Mouse (Mus musculus) kidney, embryonic 15.5 days (tissue): ENCODE measurements around the gene Dynlt1c. TPM values are rescaled to one million over a fixed set of nuclear protein-coding genes. Genes with fewer than 3 reads are reported as not detected.
"Not testable (repeated sequence)": the region's sequence is repeated elsewhere in the genome, so short reads cannot be mapped to it uniquely, and the experiment has no call there.

Experiments used
- ATAC-seq: fragments of 200-750 bp; cut with Nextera tagmentation; replicated peaks from 2 replicates; pipeline ENCODE4 v1.8.0; 2017; ENCODE audit warnings: moderate TSS enrichment; ENCODE audit not compliant: low FRiP score
- H3K27ac ChIP-seq: fragments of 300-500 bp; sonication (generic); 2 replicates; pipeline ENCODE4 v1.5.1; 2015; ENCODE audit warnings: mild to moderate bottlenecking, inconsistent platforms
- H3K27me3 ChIP-seq: fragments of 300-500 bp; sonication (generic); 2 replicates; pipeline ENCODE4 v1.6.1; 2015; ENCODE audit warnings: inconsistent platforms
- H3K36me3 ChIP-seq: fragments of 300-500 bp; sonication (generic); 2 replicates; pipeline ENCODE4 v1.6.1; 2015; ENCODE audit warnings: inconsistent platforms
- H3K4me1 ChIP-seq: fragments of 300-500 bp; sonication (generic); 2 replicates; pipeline ENCODE4 v1.6.1; 2015; ENCODE audit warnings: inconsistent platforms
- H3K4me2 ChIP-seq: fragments of 300-500 bp; sonication (generic); 2 replicates; pipeline ENCODE4 v1.6.1; 2015; ENCODE audit warnings: moderate library complexity, mild to moderate bottlenecking, inconsistent platforms
- H3K4me3 ChIP-seq: fragments of 300-500 bp; sonication (generic); replicated peaks from 2 replicates; pipeline ENCODE4 v1.5.1; 2015; ENCODE audit warnings: mild to moderate bottlenecking, inconsistent platforms
- H3K9ac ChIP-seq: fragments of 300-500 bp; sonication (generic); 2 replicates; pipeline ENCODE4 v1.6.1; 2015; ENCODE audit warnings: mild to moderate bottlenecking, inconsistent platforms
- H3K9me3 ChIP-seq: fragments of 300-500 bp; sonication (generic); replicated peaks from 2 replicates; pipeline ENCODE4 v1.6.1; 2016; ENCODE audit warnings: inconsistent platforms
- WGBS: fragments of 180-500 bp; shearing (Covaris S2); methylation state at CpG from one replicate; pipeline ENCODE4 v1.1.7; 2015; ENCODE audit warnings: mixed read lengths; 5-methylcytosine and 5-hydroxymethylcytosine counted together
- polyA plus RNA-seq: library from polyadenylated mRNA; unstranded; fragments of >200 nt; fragmentation: Nextera tagmentation; extraction: Ambion mirVana; gene quantifications from 2 replicates; pipeline ENCODE4 v1.2.1, GENCODE M21; 2015

The Dynlt1c gene
- 41.7 and 46.3 TPM in 2 replicates for polyA plus RNA-seq

- Histone ChIP-seq H3K4me3 (peak within 1 kb of the TSS; percentile 39), H3K4me2 (peak within 1 kb of the TSS; percentile 49)
- not testable (repeated sequence) for H3K9ac ChIP-seq, H3K9me3 ChIP-seq, H3K27me3 ChIP-seq, H3K27ac ChIP-seq, H3K36me3 ChIP-seq, H3K4me1 ChIP-seq
- ATAC-seq: peak; percentile 98
- 13% methylated on average over 32 of the region's 40 CpGs for WGBS
Observed at GRCm38 (mm10) chr17:6601204-6601911, at the start of gene Dynlt1c. TSS of gene Dynlt1c (plus strand) at chr17:6601671.

- H3K27me3 ChIP-seq, H3K9ac ChIP-seq, H3K36me3 ChIP-seq, H3K4me1 ChIP-seq, H3K4me3 ChIP-seq, H3K9me3 ChIP-seq, H3K4me2 ChIP-seq, H3K27ac ChIP-seq: not testable (repeated sequence)
- WGBS: no CpG with 5 or more reads among the region's 4 CpGs
- peak; percentile 74 for ATAC-seq
Observed at GRCm38 (mm10) chr17:6553798-6554197, 47.7 kb upstream of the Dynlt1c start.

GRCm38 (mm10) chr17:6554243-6554642 is 47.2 kb upstream of the Dynlt1c start:
- H3K36me3 ChIP-seq: not testable (repeated sequence)
- no CpG with 5 or more reads among the region's 5 CpGs for whole genome bisulfite sequencing
- peak; percentile 26; the same call in 1 of the 2 replicates for ATAC-seq

GRCm38 (mm10) chr17:6559447-6560133 is 41.9 kb upstream of the Dynlt1c start:
- not testable (repeated sequence) for H3K4me2 ChIP-seq, H3K27ac ChIP-seq, H3K4me3 ChIP-seq, H3K36me3 ChIP-seq, H3K27me3 ChIP-seq, H3K9ac ChIP-seq, H3K4me1 ChIP-seq, H3K9me3 ChIP-seq
- ATAC-seq: peak; percentile 52
- no CpG with 5 or more reads among the region's 4 CpGs for WGBS

More at GRCm38 (mm10) chr17:6554243-6554642, 47.2 kb upstream of the Dynlt1c start:
- not testable (repeated sequence) for H3K9me3 ChIP-seq, H3K4me1 ChIP-seq, H3K27ac ChIP-seq, H3K4me2 ChIP-seq, H3K4me3 ChIP-seq, H3K27me3 ChIP-seq, H3K9ac ChIP-seq

- not testable (repeated sequence) for H3K9ac ChIP-seq, H3K27me3 ChIP-seq, H3K27ac ChIP-seq, ATAC-seq, H3K36me3 ChIP-seq, H3K4me3 ChIP-seq, H3K4me2 ChIP-seq, H3K4me1 ChIP-seq, H3K9me3 ChIP-seq
- 94% methylated on average over 3 of the region's 3 CpGs for WGBS
Observed at GRCm38 (mm10) chr17:6564866-6565265, 36.6 kb upstream of the Dynlt1c start.

GRCm38 (mm10) chr17:6567908-6568307 is 33.6 kb upstream of the Dynlt1c start:
- not testable (repeated sequence) for H3K9ac ChIP-seq, H3K36me3 ChIP-seq, H3K4me2 ChIP-seq, ATAC-seq, H3K9me3 ChIP-seq, H3K27ac ChIP-seq, H3K4me3 ChIP-seq, H3K4me1 ChIP-seq, H3K27me3 ChIP-seq
- 60% methylated on average over 6 of the region's 8 CpGs for WGBS

GRCm38 (mm10) chr17:6571296-6571695 is 30.2 kb upstream of the Dynlt1c start:
- not testable (repeated sequence) for H3K27ac ChIP-seq, H3K36me3 ChIP-seq, H3K4me3 ChIP-seq, H3K9ac ChIP-seq, ATAC-seq, H3K27me3 ChIP-seq, H3K9me3 ChIP-seq, H3K4me1 ChIP-seq, H3K4me2 ChIP-seq
- 89% methylated on average over 11 of the region's 11 CpGs for WGBS

GRCm38 (mm10) chr17:6572202-6572601 is 29.3 kb upstream of the Dynlt1c start:
- H3K4me3 ChIP-seq, H3K27ac ChIP-seq, ATAC-seq, H3K27me3 ChIP-seq, H3K4me2 ChIP-seq, H3K36me3 ChIP-seq, H3K9me3 ChIP-seq, H3K9ac ChIP-seq, H3K4me1 ChIP-seq: not testable (repeated sequence)
- no CpG with 5 or more reads among the region's 1 CpGs for WGBS

GRCm38 (mm10) chr17:6575376-6575775 is 26.1 kb upstream of the Dynlt1c start:
- 91% methylated on average over 8 of the region's 8 CpGs for WGBS
- not testable (repeated sequence) for H3K36me3 ChIP-seq, H3K4me1 ChIP-seq, ATAC-seq, H3K9me3 ChIP-seq, H3K27ac ChIP-seq, H3K27me3 ChIP-seq, H3K9ac ChIP-seq, H3K4me3 ChIP-seq, H3K4me2 ChIP-seq

GRCm38 (mm10) chr17:6588672-6589071 is 12.8 kb upstream of the Dynlt1c start:
- not testable (repeated sequence) for H3K4me2 ChIP-seq, H3K36me3 ChIP-seq, H3K27me3 ChIP-seq, H3K4me1 ChIP-seq, H3K9me3 ChIP-seq, H3K27ac ChIP-seq, H3K4me3 ChIP-seq, ATAC-seq, H3K9ac ChIP-seq
- WGBS: no CpG with 5 or more reads among the region's 6 CpGs

- not testable (repeated sequence) for ATAC-seq, H3K9ac ChIP-seq, H3K4me2 ChIP-seq, H3K36me3 ChIP-seq, H3K27me3 ChIP-seq, H3K4me1 ChIP-seq, H3K9me3 ChIP-seq, H3K4me3 ChIP-seq, H3K27ac ChIP-seq
- WGBS: 100% methylated on average over 2 of the region's 3 CpGs
Observed at GRCm38 (mm10) chr17:6592109-6592508, 9.4 kb upstream of the Dynlt1c start.

GRCm38 (mm10) chr17:6593896-6594295 is 7.6 kb upstream of the Dynlt1c start:
- H3K27ac ChIP-seq, H3K4me3 ChIP-seq, H3K4me2 ChIP-seq, ATAC-seq, H3K9me3 ChIP-seq, H3K36me3 ChIP-seq, H3K27me3 ChIP-seq, H3K4me1 ChIP-seq, H3K9ac ChIP-seq: not testable (repeated sequence)
- WGBS: 76% methylated on average over 3 of the region's 3 CpGs
